Mouse (Mus musculus) limb, embryonic 11.5 days (tissue): Measurements from ENCODE around the gene Strip2. TPM values are rescaled to one million over a fixed set of nuclear protein-coding genes. Genes with fewer than 3 reads are reported as not detected.

Experiments
- ATAC-seq: fragments of 200-750 bp; cut with Nextera tagmentation; 2 replicates; pipeline ENCODE4 v1.8.0; 2017; ENCODE audit warnings: low read depth; ENCODE audit not compliant: insufficient number of reproducible peaks, low FRiP score, low TSS enrichment
- DNase-seq: peaks from one replicate; pipeline ENCODE4 v3.0.0-alpha.2; 2015; ENCODE audit warnings: low spot score
- H3K27ac ChIP-seq: fragments of 300-500 bp; sonication (generic); replicated peaks from 2 replicates; pipeline ENCODE4 v1.5.1; 2014; ENCODE audit warnings: low read depth, mild to moderate bottlenecking, low read length
- H3K27me3 ChIP-seq: fragments of 300-500 bp; sonication (generic); 2 replicates; pipeline ENCODE4 v1.6.1; 2014; ENCODE audit warnings: mild to moderate bottlenecking, low read length, mixed read lengths; ENCODE audit not compliant: control insufficient read depth, insufficient read depth
- H3K36me3 ChIP-seq: fragments of 300-500 bp; sonication (generic); 2 replicates; pipeline ENCODE4 v1.6.1; 2014; ENCODE audit warnings: mild to moderate bottlenecking, low read length, moderate library complexity, mixed read lengths; ENCODE audit not compliant: control insufficient read depth, insufficient read depth
- H3K4me1 ChIP-seq: fragments of 300-500 bp; sonication (generic); 2 replicates; pipeline ENCODE4 v1.6.1; 2014; ENCODE audit warnings: low read length, mixed read lengths; ENCODE audit not compliant: control insufficient read depth, insufficient read depth
- H3K4me2 ChIP-seq: fragments of 300-500 bp; sonication (generic); 2 replicates; pipeline ENCODE4 v1.6.1; 2014; ENCODE audit warnings: low read depth, mild to moderate bottlenecking, moderate library complexity; ENCODE audit not compliant: severe bottlenecking
- H3K4me3 ChIP-seq: fragments of 300-500 bp; sonication (generic); 2 replicates; pipeline ENCODE4 v1.5.1; 2014; ENCODE audit warnings: low read depth, low read length
- H3K9ac ChIP-seq: fragments of 300-500 bp; sonication (generic); 2 replicates; pipeline ENCODE4 v1.6.1; 2014; ENCODE audit warnings: mild to moderate bottlenecking, low read length
- H3K9me3 ChIP-seq: fragments of 300-500 bp; sonication (generic); 2 replicates; pipeline ENCODE4 v1.6.1; 2016; ENCODE audit warnings: low read length; ENCODE audit not compliant: control insufficient read depth
- WGBS: fragments of 180-500 bp; shearing (Covaris S2); extraction: QIAGEN DNeasy Blood & Tissue Kit; methylation state at CpG from one replicate; pipeline ENCODE4 v1.1.7; 2014; 5-methylcytosine and 5-hydroxymethylcytosine counted together
- polyA plus RNA-seq: library from polyadenylated mRNA; unstranded; fragments of >200 nt; fragmentation: Nextera tagmentation; extraction: Ambion mirVana; gene quantifications from 2 replicates; pipeline ENCODE4 v1.2.1, GENCODE M21; 2014

The Strip2 gene
- polyA plus RNA-seq, 1 experiment from 2014 or later, result 1.3 TPM

- Histone ChIP-seq H3K27ac (no peak overlapping the region), H3K9ac (no peak overlapping the region), H3K4me1 (peaks cover 4% of the 10 kb centered on the region; the same call in 1 of the 2 replicates), H3K36me3 (0 out of 2 replicates have a peak, but pooled peaks cover 2% of the 10 kb centered on the region), H3K4me3 (no peak overlapping the region), H3K9me3 (no peaks in the 10 kb centered on the region), H3K4me2 (no peak overlapping the region), H3K27me3 (no peaks in the 10 kb centered on the region)
- no peak for ATAC-seq
- 89% methylated on average over 6 of the region's 6 CpGs for WGBS
- DNase-seq, result no peak
These were observed 33.9 kb upstream of the Strip2 start for GRCm38 (mm10) chr6:29882870-29883269.

DNA sequence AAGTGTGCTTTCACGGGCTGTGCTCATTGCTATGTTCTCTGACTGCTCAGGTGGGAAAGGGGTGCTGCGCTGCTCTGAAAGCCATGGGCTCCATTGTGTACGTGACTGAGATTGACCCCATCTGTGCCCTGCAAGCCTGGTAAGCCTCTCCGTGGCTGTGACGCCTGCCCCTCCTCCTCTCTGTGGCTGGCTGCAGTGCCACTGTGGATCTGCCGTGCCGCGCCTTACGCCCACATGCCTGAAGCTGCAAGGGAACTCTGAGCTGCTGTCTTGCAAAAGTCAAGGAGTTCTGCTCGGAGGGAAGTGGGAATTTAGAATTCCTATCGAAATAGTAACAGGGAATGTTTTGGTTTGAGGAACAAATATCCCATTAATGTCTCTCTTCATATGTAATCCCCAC, 25.7 kb upstream of the Strip2 start:
- 78% methylated on average over 11 of the region's 11 CpGs for WGBS

DNA sequence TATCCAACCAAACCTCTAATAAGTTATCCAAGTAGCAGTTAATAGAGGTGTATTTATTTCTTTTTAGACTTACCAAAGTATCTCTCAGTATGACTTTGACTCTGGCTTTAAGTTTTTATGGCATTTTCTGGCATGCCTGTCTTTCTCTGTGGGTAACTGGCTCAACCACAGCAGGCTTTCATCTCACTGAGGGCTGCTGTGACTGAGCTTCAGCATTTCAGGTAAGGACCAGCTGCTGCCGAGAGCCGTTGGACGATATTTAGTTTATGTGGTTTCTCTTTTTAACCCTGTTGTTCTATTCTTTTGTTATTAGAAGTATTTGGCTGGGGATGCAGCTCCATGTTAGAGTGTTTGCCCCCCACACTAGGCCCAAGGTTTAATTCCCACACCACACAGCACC, 19.8 kb upstream of the Strip2 start:
- DNase-seq (no peak), ATAC-seq (no peak)
- no peaks in the 10 kb centered on the region for H3K27me3 ChIP-seq
- no peaks in the 10 kb centered on the region for H3K9me3 ChIP-seq
- H3K27ac ChIP-seq, result no peak overlapping the region
- no peak overlapping the region for H3K4me3 ChIP-seq
- WGBS, result 93% methylated on average over 3 of the region's 3 CpGs
- H3K4me2 ChIP-seq, result no peak overlapping the region
- 0 out of 2 replicates have a peak, but pooled peaks cover 2% of the 10 kb centered on the region for H3K36me3 ChIP-seq
- no peaks in the 10 kb centered on the region for H3K4me1 ChIP-seq
- no peak overlapping the region for H3K9ac ChIP-seq

More for the DNA sequence above, 25.7 kb upstream of the Strip2 start:
- Histone ChIP-seq H3K4me1 (no peaks in the 10 kb centered on the region), H3K4me2 (no peak overlapping the region), H3K4me3 (no peak overlapping the region), H3K36me3 (no peaks in the 10 kb centered on the region), H3K27me3 (no peaks in the 10 kb centered on the region), H3K27ac (no peak overlapping the region; the same call in 1 of the 2 replicates), H3K9me3 (no peaks in the 10 kb centered on the region), H3K9ac (peak overlapping the region; percentile 22; the same call in 1 of the 2 replicates)
- ATAC-seq (no peak), DNase-seq (no peak)

GRCm38 (mm10) chr6:29901450-29901849, 15.4 kb upstream of the Strip2 start:
- no peaks in the 10 kb centered on the region for H3K9me3 ChIP-seq
- no peak overlapping the region for H3K27ac ChIP-seq
- H3K9ac ChIP-seq, result no peak overlapping the region
- no peak overlapping the region for H3K4me2 ChIP-seq
- H3K27me3 ChIP-seq, result no peaks in the 10 kb centered on the region
- WGBS, result 93% methylated on average over 1 of the region's 1 CpGs
- no peaks in the 10 kb centered on the region for H3K4me1 ChIP-seq
- DNase-seq (no peak), ATAC-seq (no peak)
- peaks cover 2% of the 10 kb centered on the region; the same call in 1 of the 2 replicates for H3K36me3 ChIP-seq
- H3K4me3 ChIP-seq, result no peak overlapping the region

GRCm38 (mm10) chr6:29902256-29902655, 14.6 kb upstream of the Strip2 start:
- no peaks in the 10 kb centered on the region for H3K27me3 ChIP-seq
- H3K4me3 ChIP-seq, result no peak overlapping the region
- no peak overlapping the region for H3K27ac ChIP-seq
- 87% methylated on average over 2 of the region's 2 CpGs for WGBS
- no peak overlapping the region for H3K4me2 ChIP-seq
- DNase-seq, result no peak
- no peaks in the 10 kb centered on the region for H3K4me1 ChIP-seq
- ATAC-seq, result no peak
- H3K9me3 ChIP-seq, result no peaks in the 10 kb centered on the region
- peaks cover 2% of the 10 kb centered on the region; the same call in 1 of the 2 replicates for H3K36me3 ChIP-seq
- no peak overlapping the region for H3K9ac ChIP-seq

DNA sequence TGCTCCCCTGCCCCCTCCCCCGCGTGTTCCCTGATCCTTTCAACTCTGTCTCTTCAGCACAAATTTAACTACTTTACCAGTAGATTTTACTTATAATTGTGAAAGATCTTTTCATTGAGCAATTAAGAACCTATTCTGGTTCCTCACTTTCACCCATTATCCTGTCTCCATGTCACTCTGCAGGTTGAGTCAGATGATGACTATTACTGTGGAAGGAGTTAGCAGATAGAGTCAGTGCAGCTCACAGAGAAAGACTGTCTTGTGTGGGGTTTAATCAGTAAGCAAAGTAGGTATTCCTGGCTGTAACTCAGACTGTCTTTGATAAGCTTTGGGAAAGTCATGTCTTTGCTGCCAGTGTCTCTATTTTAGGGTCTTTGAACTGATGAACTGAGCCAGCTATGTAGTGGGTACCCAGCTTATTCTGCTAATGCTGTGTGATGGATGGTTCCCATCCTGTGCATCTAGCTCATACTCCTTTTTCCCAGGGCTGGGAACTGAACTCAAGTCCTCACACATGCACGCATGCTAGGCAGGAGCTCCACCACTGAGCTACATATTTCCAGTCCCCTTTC, 13.4 kb upstream of the Strip2 start:
- whole genome bisulfite sequencing, result 86% methylated on average over 3 of the region's 3 CpGs
- Histone ChIP-seq H3K36me3 (no peaks in the 10 kb centered on the region; the same call in 1 of the 2 replicates), H3K27me3 (no peaks in the 10 kb centered on the region), H3K4me2 (no peak overlapping the region), H3K27ac (no peak overlapping the region), H3K4me1 (no peaks in the 10 kb centered on the region), H3K4me3 (no peak overlapping the region), H3K9me3 (no peaks in the 10 kb centered on the region), H3K9ac (no peak overlapping the region)
- no peak for ATAC-seq
- DNase-seq, result no peak

GRCm38 (mm10) chr6:29904281-29904680, 12.5 kb upstream of the Strip2 start:
- Histone ChIP-seq H3K4me1 (no peaks in the 10 kb centered on the region), H3K36me3 (peaks cover 3% of the 10 kb centered on the region; the same call in 1 of the 2 replicates), H3K9me3 (no peaks in the 10 kb centered on the region), H3K4me3 (no peak overlapping the region), H3K4me2 (no peak overlapping the region), H3K27me3 (no peaks in the 10 kb centered on the region), H3K9ac (no peak overlapping the region), H3K27ac (no peak overlapping the region)
- DNase-seq (no peak), ATAC-seq (no peak)
- 86% methylated on average over 3 of the region's 3 CpGs for WGBS

DNA sequence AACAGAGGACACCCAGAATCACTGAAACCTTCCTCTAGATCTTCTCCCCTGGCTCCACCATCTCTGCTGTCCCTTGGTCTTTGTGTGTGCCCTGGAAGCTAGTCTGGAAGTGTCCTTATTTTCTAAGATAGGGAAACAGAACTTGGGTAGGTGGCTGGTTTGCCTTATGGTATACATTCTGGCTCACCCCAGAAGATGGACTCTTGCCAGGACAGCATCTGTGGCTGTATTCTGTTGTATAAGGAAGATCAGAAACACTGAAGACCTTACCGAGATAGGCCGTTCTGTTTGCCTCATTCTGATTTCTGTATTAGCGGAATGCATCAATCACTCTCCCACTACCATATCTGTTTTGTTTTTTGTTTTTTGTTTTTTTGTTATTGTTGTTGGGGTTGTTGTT, 6.2 kb upstream of the Strip2 start:
- Histone ChIP-seq H3K4me1 (no peaks in the 10 kb centered on the region), H3K4me2 (no peak overlapping the region), H3K9me3 (no peaks in the 10 kb centered on the region), H3K36me3 (peaks cover 3% of the 10 kb centered on the region; the same call in 1 of the 2 replicates), H3K27me3 (no peaks in the 10 kb centered on the region), H3K27ac (no peak overlapping the region), H3K4me3 (no peak overlapping the region), H3K9ac (no peak overlapping the region)
- ATAC-seq, result no peak
- DNase-seq, result no peak
- WGBS, result 98% methylated on average over 3 of the region's 3 CpGs

DNA sequence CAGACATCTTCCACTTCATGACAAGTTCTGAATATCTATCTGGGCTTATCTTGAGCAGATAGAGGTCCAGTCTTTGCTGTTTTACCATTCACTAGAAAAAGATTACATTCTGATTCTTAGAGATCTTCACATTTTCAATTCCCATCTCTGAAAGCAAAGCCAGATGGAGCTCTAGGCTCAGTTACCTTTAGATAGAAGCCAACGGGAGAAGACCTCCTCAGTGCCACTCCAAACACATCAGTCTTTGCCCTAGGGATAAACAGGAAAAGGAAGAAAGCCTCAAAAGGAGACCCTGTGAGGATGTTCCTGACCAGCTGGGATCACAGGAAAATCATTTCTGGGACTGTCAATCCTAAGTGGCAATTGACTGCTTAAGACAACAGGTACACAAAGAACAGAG, 3.1 kb upstream of the Strip2 start:
- Histone ChIP-seq H3K36me3 (peaks cover 3% of the 10 kb centered on the region; the same call in 1 of the 2 replicates), H3K9me3 (no peaks in the 10 kb centered on the region), H3K9ac (no peak overlapping the region), H3K27me3 (0 out of 2 replicates have a peak, but pooled peaks cover 2% of the 10 kb centered on the region), H3K4me3 (no peak overlapping the region), H3K4me2 (no peak overlapping the region), H3K27ac (no peak overlapping the region), H3K4me1 (no peaks in the 10 kb centered on the region)
- ATAC-seq (no peak), DNase-seq (no peak)
- WGBS, result 40% methylated on average over 1 of the region's 1 CpGs
